Mouse (Mus musculus): ENCODE measurements around the gene Slc25a27. TPM values are rescaled to one million over a fixed set of nuclear protein-coding genes. Genes with fewer than 3 reads are reported as not detected.

Slc25a27 gene
- total and polyA plus RNA-seq, 3 experiments, result 0.13 to 0.49 (median 0.40) TPM

GRCm38 (mm10) chr17:43707254-43707653 lies 40.2 kb upstream of the Slc25a27 start:
- Histone ChIP-seq H3K27ac (ENCODE audit: insufficient read depth, low read depth) (no peak overlapping the region), H3K36me3 (replicated peaks in 1 of 2; ENCODE audit: control insufficient read depth in 1 of 2, insufficient read depth in 1 of 2, low read length in 1 of 2) (no peaks in the 10 kb centered on the region), H3K9ac (ENCODE audit: insufficient read depth, low read depth) (no peak overlapping the region), H3K4me1 (ENCODE audit: control insufficient read depth in 1 of 2, insufficient read depth in 2 of 2) (no peaks in the 10 kb centered on the region), H3K4me2 (ENCODE audit: insufficient read depth, low read depth, poor library complexity, severe bottlenecking) (no peak overlapping the region), H3K4me3 (replicated peaks in 1 of 3; ENCODE audit: low read depth in 2 of 3, low read length in 2 of 3, poor library complexity in 1 of 3) (no peak overlapping the region), H3K9me3 (replicated peaks; ENCODE audit: low read length) (peaks cover 31% of the 10 kb centered on the region), H3K79me2 (replicated peaks; ENCODE audit: control insufficient read depth, extremely low read depth, insufficient read depth, poor library complexity, severe bottlenecking) (no peaks in the 10 kb centered on the region), H3K27me3 (replicated peaks) (no peaks in the 10 kb centered on the region)
- in situ Hi-C loops (cut with MboI; ENCODE audit: low pct_ligation_motif_present, low pct_unique_long_range_greater_than_20kb, low sequenced_read_pairs) (loop anchor here (25.0 kb wide), 1 partner anchor 330 kb away; no protein-coding TSS in a partner anchor), dilution Hi-C loops (cut with MboI; ENCODE audit: extremely low pct_ligation_motif_present, extremely low pct_unique_long_range_greater_than_20kb, low sequenced_read_pairs) (no loop called here)
- TF ChIP-seq TCF12 (IDR thresholded peaks at IDR 0.05; ENCODE audit: low read depth, low read length) (no peak), IRF4 (IDR thresholded peaks at IDR 0.05; ENCODE audit: low read depth, low read length) (no peak), USF2 (conservative IDR thresholded peaks at IDR 0.05; ENCODE audit: low read depth, low read length) (no peak), BHLHE40 (IDR thresholded peaks at IDR 0.05; ENCODE audit: low read depth, low read length) (no peak), POLR2A (IDR thresholded peaks at IDR 0.05; ENCODE audit: low read depth, low read length) (no peak), MAX (IDR thresholded peaks at IDR 0.05; ENCODE audit: low read length) (no peak), ZC3H11A (IDR thresholded peaks at IDR 0.05; ENCODE audit: low read depth, low read length) (no peak), ZNF384 (IDR thresholded peaks at IDR 0.05; ENCODE audit: low read depth, low read length) (no peak), POLR2AphosphoS2 (IDR thresholded peaks at IDR 0.05; ENCODE audit: low read depth, low read length) (no peak)
- no peak for DNase-seq (ENCODE audit: extremely low read depth)

- TF ChIP-seq GABPA (IDR thresholded peaks at IDR 0.05; ENCODE audit: insufficient replicate concordance, low read depth, low read length) (no peak), E2F4 (IDR thresholded peaks at IDR 0.05; ENCODE audit: insufficient replicate concordance, low read depth, low read length) (no peak), NRF1 (IDR thresholded peaks at IDR 0.05; ENCODE audit: low read depth, low read length) (no peak), HCFC1 (IDR thresholded peaks at IDR 0.05; ENCODE audit: low read depth, low read length) (no peak), CHD1 (IDR thresholded peaks at IDR 0.05; ENCODE audit: low read depth, low read length) (no peak), CHD2 (IDR thresholded peaks at IDR 0.05; ENCODE audit: low read length) (no peak), ZNF384 (IDR thresholded peaks at IDR 0.05; ENCODE audit: low read depth, low read length) (no peak), ZKSCAN1 (IDR thresholded peaks at IDR 0.05; ENCODE audit: borderline replicate concordance, low read depth, low read length) (no peak), ZC3H11A (IDR thresholded peaks at IDR 0.05; ENCODE audit: low read depth, low read length) (no peak), USF2 (conservative IDR thresholded peaks at IDR 0.05; ENCODE audit: low read depth, low read length) (no peak), JUN (IDR thresholded peaks at IDR 0.05; ENCODE audit: insufficient read depth, low read depth, low read length) (no peak), KAT2A (IDR thresholded peaks at IDR 0.05; ENCODE audit: insufficient replicate concordance, low read length) (no peak), NELFE (IDR thresholded peaks at IDR 0.05; ENCODE audit: low read depth, low read length) (no peak), IRF4 (IDR thresholded peaks at IDR 0.05; ENCODE audit: low read depth, low read length) (no peak), RCOR1 (conservative IDR thresholded peaks at IDR 0.05; ENCODE audit: low read depth, low read length) (no peak), CTCF (conservative IDR thresholded peaks at IDR 0.05 in 1 of 2, IDR thresholded peaks at IDR 0.05 in 1 of 2; ENCODE audit: low read depth in 2 of 2, low read length in 2 of 2) (no peak), MXI1 (IDR thresholded peaks at IDR 0.05; ENCODE audit: low read depth, low read length) (no peak), UBTF (IDR thresholded peaks at IDR 0.05; ENCODE audit: low read depth, low read length) (no peak), MAFK (IDR thresholded peaks at IDR 0.05; ENCODE audit: insufficient replicate concordance, low read length) (no peak)
- no peaks in the 10 kb centered on the region for H3K36me3 ChIP-seq (replicated peaks in 1 of 2; ENCODE audit: control insufficient read depth in 1 of 2, insufficient read depth in 1 of 2, low read length in 1 of 2)
Observed at GRCm38 (mm10) chr17:43706749-43707148, 39.7 kb upstream of the Slc25a27 start.

More at GRCm38 (mm10) chr17:43706749-43707148, 39.7 kb upstream of the Slc25a27 start:
- in situ Hi-C loops (cut with MboI; ENCODE audit: low pct_ligation_motif_present, low pct_unique_long_range_greater_than_20kb, low sequenced_read_pairs) (loop anchor here (25.0 kb wide), 1 partner anchor 331 kb away; no protein-coding TSS in a partner anchor), dilution Hi-C loops (cut with MboI; ENCODE audit: extremely low pct_ligation_motif_present, extremely low pct_unique_long_range_greater_than_20kb, low sequenced_read_pairs) (no loop called here)
- no peak overlapping the region for H3K9ac ChIP-seq (ENCODE audit: insufficient read depth, low read depth)
- no peak overlapping the region for H3K4me2 ChIP-seq (ENCODE audit: insufficient read depth, low read depth, poor library complexity, severe bottlenecking)
- no peak for DNase-seq (ENCODE audit: extremely low read depth)
- H3K4me3 ChIP-seq (replicated peaks in 1 of 3; ENCODE audit: low read depth in 2 of 3, low read length in 2 of 3, poor library complexity in 1 of 3), result no peak overlapping the region
- H3K27ac ChIP-seq (ENCODE audit: insufficient read depth, low read depth), result no peak overlapping the region
- H3K79me2 ChIP-seq (replicated peaks; ENCODE audit: control insufficient read depth, extremely low read depth, insufficient read depth, poor library complexity, severe bottlenecking), result no peaks in the 10 kb centered on the region
- no peaks in the 10 kb centered on the region for H3K27me3 ChIP-seq (replicated peaks)
- H3K9me3 ChIP-seq (replicated peaks; ENCODE audit: low read length), result peaks cover 31% of the 10 kb centered on the region
- H3K4me1 ChIP-seq (ENCODE audit: control insufficient read depth in 1 of 2, insufficient read depth in 2 of 2), result no peaks in the 10 kb centered on the region
